Mouse (Mus musculus) hindbrain, embryonic 12.5 days (tissue): Measurements from ENCODE around the gene Rgs19. TPM values are rescaled to one million over a fixed set of nuclear protein-coding genes. Genes with fewer than 3 reads are reported as not detected.

Experiments
- ATAC-seq: fragments of 200-750 bp; cut with Nextera tagmentation; 2 replicates; pipeline ENCODE4 v1.8.0; 2017; ENCODE audit warnings: moderate TSS enrichment; ENCODE audit not compliant: low FRiP score
- H3K27ac ChIP-seq: fragments of 300-500 bp; sonication (generic); 2 replicates; pipeline ENCODE4 v1.5.1; 2016; ENCODE audit warnings: mild to moderate bottlenecking
- H3K27me3 ChIP-seq: fragments of 300-500 bp; sonication (generic); 2 replicates; pipeline ENCODE4 v1.6.1; 2016; ENCODE audit warnings: mild to moderate bottlenecking
- H3K36me3 ChIP-seq: fragments of 300-500 bp; sonication (generic); 2 replicates; pipeline ENCODE4 v1.6.1; 2016; ENCODE audit warnings: mild to moderate bottlenecking
- H3K4me1 ChIP-seq: fragments of 300-500 bp; sonication (generic); 2 replicates; pipeline ENCODE4 v1.6.1; 2016
- H3K4me2 ChIP-seq: fragments of 300-500 bp; sonication (generic); replicated peaks from 2 replicates; pipeline ENCODE4 v1.6.1; 2016; ENCODE audit warnings: mild to moderate bottlenecking
- H3K4me3 ChIP-seq: fragments of 300-500 bp; sonication (generic); 2 replicates; pipeline ENCODE4 v1.5.1; 2016; ENCODE audit warnings: mild to moderate bottlenecking
- H3K9ac ChIP-seq: fragments of 300-500 bp; sonication (generic); 2 replicates; pipeline ENCODE4 v1.6.1; 2016; ENCODE audit warnings: mild to moderate bottlenecking, moderate library complexity
- H3K9me3 ChIP-seq: fragments of 300-500 bp; sonication (generic); replicated peaks from 2 replicates; pipeline ENCODE4 v1.6.1; 2016; ENCODE audit warnings: mild to moderate bottlenecking
- WGBS: fragments of 180-500 bp; shearing (Covaris S2); methylation state at CpG from one replicate; pipeline ENCODE4 v1.1.7; 2016; 5-methylcytosine and 5-hydroxymethylcytosine counted together
- polyA plus RNA-seq: library from polyadenylated mRNA; unstranded; fragments of >200 nt; fragmentation: Nextera tagmentation; extraction: Ambion mirVana; gene quantifications from 2 replicates; pipeline ENCODE4 v1.2.1, GENCODE M21; 2016

Rgs19 gene
- polyA plus RNA-seq, 1 experiment from 2014 or later, result 54.4 TPM

DNA sequence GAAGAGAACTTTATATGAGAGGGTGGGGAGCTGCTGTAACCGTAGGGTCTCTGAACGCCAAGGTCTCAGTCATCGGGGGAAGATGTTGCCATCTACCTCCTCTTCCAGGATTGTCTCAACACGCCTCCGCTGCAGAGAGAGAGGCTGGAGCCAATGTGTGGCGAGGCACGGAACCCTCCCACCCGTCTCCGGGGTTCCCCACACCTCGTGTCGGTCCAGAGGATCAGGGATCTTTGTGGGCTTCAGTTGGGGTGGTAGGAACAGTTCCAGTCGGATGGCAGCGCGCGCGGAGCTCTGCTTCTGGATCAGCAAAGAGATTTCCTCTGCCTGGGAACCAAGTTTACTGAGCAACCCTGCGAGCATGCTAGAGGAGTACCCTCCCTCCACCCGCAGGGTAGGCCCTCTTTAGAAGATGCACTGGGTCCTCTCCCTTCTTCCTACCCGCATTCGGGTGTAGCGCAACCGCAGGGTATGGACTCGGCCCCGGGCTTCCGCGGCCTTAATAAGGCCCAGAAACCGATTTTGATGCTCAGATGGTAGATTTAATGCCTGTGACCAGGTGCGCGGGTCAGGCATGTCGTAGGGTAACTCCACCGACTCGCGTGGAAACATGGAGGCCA, 3.1 kb upstream of the Rgs19 start:
- Histone ChIP-seq H3K36me3 (no peaks in the 10 kb centered on the region), H3K4me3 (no peak overlapping the region), H3K9me3 (no peaks in the 10 kb centered on the region), H3K27ac (no peak overlapping the region), H3K4me1 (peaks cover 18% of the 10 kb centered on the region), H3K9ac (no peak overlapping the region), H3K4me2 (no peak overlapping the region), H3K27me3 (peaks cover 10% of the 10 kb centered on the region; the same call in 1 of the 2 replicates)
- ATAC-seq, result no peak
- WGBS, result 72% methylated on average over 33 of the region's 33 CpGs

DNA sequence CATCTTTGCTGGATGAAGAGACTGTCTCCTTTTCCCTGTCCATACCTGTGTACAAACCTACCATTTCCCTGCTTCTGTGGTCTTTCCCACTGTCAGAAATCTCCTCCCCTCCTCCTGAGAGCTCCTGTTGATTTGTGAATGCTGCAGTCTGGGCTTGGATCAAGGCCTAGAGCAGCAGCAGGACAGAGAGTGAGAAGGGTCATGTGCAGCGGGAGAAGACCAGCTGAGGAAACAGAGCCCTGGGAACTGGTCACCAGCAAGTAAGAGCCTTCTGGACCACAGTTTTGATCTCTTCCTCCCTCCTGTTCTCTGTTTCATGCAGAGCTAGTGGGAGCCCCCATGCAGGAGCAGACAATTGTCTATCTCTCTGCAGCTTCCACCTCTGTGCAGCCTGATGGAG, 2.0 kb upstream of the Rgs19 start:
- WGBS, result 75% methylated on average over 1 of the region's 1 CpGs
- H3K9ac ChIP-seq, result no peak overlapping the region

DNA sequence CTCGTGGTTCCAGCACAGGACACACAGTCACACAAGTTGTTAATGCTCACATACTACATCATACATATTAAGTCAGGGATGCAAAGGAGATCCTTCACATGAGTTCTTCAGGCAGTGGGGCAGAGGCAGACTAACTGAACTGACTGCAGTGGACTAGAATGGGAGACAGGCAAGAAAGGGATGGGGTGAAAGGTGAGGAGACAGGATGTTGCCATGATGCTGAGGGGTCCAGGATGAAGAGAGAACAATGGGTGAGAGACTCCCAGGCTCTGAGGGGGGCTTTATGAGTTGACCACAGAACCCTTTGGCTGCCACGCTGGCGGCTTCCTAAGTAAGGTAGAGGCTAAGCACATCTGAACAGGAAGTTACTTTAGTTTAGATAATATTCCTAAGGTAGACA, 804 bp upstream of the Rgs19 start:
- H3K36me3 ChIP-seq, result no peaks in the 10 kb centered on the region
- peaks cover 18% of the 10 kb centered on the region for H3K4me1 ChIP-seq
- H3K4me3 ChIP-seq, result 0 out of 2 replicates have a peak overlapping the region, but pooled peaks have one; percentile 68
- no peak for ATAC-seq
- H3K9ac ChIP-seq, result no peak overlapping the region
- H3K4me2 ChIP-seq, result peak overlapping the region; percentile 95; the same call in 1 of the 2 replicates
- 89% methylated on average over 3 of the region's 3 CpGs for WGBS
- no peak overlapping the region for H3K27ac ChIP-seq
- H3K9me3 ChIP-seq, result no peaks in the 10 kb centered on the region
- H3K27me3 ChIP-seq, result peaks cover 10% of the 10 kb centered on the region; the same call in 1 of the 2 replicates

More for the DNA sequence above, 2.0 kb upstream of the Rgs19 start:
- no peak overlapping the region for H3K4me2 ChIP-seq
- no peak overlapping the region for H3K27ac ChIP-seq
- H3K4me1 ChIP-seq, result peaks cover 18% of the 10 kb centered on the region
- no peak for ATAC-seq
- H3K36me3 ChIP-seq, result no peaks in the 10 kb centered on the region
- H3K4me3 ChIP-seq, result no peak overlapping the region
- peaks cover 10% of the 10 kb centered on the region; the same call in 1 of the 2 replicates for H3K27me3 ChIP-seq
- H3K9me3 ChIP-seq, result no peaks in the 10 kb centered on the region

DNA sequence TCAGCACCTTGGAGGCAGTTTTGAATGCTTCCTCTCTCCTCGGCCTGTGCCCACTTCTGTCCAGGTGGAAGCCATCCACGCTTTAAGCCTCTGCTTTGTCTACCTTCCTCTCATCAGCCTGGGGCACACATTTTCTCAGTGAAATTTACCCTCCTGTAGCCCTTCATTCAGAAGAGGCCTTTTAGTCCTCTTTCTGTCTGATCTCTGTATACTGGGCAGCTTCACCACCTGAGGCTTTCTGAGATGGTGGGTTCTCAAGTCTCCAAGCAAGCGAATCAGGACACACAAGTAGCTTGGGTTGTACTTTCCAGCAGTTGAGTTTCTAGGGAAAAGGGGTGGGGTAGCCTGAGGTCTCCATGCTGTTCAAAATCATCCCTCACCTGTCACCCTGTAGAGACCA, 1.5 kb downstream of the Rgs19 start:
- H3K36me3 ChIP-seq, result peaks cover 20% of the 10 kb centered on the region
- no peaks in the 10 kb centered on the region for H3K9me3 ChIP-seq
- no peak overlapping the region for H3K9ac ChIP-seq
- H3K4me1 ChIP-seq, result peaks cover 18% of the 10 kb centered on the region
- no peak for ATAC-seq
- H3K4me3 ChIP-seq, result peak overlapping the region; percentile 68; the same call in 1 of the 2 replicates
- no peak overlapping the region for H3K27ac ChIP-seq
- 92% methylated on average over 3 of the region's 3 CpGs for WGBS
- peaks cover 7% of the 10 kb centered on the region; the same call in 1 of the 2 replicates for H3K27me3 ChIP-seq
- H3K4me2 ChIP-seq, result peak overlapping the region; percentile 95

DNA sequence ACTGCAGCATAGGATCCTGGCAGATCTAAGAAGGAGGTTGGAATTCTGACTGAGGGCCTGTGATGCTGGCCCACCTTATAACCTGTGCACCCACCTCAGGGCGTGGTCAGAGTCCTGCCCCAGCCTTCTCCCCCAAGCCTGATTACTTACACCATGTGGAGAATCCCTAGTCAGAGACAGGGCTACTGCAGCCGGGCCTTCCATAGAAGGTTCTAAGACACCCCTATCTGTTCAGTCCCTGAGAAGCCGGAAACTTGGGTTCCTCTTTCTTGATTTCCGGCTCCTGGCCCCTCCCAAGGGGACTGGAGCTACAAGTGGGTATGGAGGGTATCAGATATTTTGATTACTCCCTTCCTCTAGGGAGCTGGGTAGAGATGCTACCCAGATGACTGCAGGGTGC, 2.2 kb downstream of the Rgs19 start:
- Histone ChIP-seq H3K36me3 (peaks cover 27% of the 10 kb centered on the region), H3K4me2 (no peak overlapping the region), H3K9ac (no peak overlapping the region), H3K9me3 (no peaks in the 10 kb centered on the region), H3K4me1 (peaks cover 18% of the 10 kb centered on the region), H3K27ac (no peak overlapping the region), H3K4me3 (no peak overlapping the region), H3K27me3 (peaks cover 7% of the 10 kb centered on the region; the same call in 1 of the 2 replicates)
- 91% methylated on average over 4 of the region's 4 CpGs for WGBS
- no peak for ATAC-seq

DNA sequence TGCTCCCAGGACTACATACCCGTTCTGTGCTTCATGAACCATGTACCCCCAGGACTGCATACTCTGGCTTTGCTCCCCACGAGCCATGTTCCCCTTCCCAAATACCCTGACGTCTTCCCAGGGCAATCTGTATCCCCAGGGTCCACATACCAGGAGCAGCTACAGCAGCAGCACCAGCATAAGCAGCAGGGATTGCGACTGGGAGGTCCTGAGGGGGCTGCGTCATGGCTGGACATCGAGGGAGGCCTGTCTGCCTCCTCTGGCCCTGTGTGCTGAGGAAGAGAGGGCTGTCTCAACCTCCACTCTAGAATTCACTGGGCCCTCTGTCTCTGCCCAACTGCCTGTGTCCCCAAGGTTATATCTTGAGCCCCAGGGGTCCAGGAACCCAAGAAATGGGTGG, 2.7 kb downstream of the Rgs19 start:
- Histone ChIP-seq H3K9me3 (no peaks in the 10 kb centered on the region), H3K4me2 (no peak overlapping the region), H3K9ac (0 out of 2 replicates have a peak overlapping the region, but pooled peaks have one; percentile 19), H3K27me3 (peaks cover 7% of the 10 kb centered on the region; the same call in 1 of the 2 replicates), H3K27ac (no peak overlapping the region), H3K4me3 (no peak overlapping the region), H3K4me1 (peaks cover 18% of the 10 kb centered on the region), H3K36me3 (peaks cover 32% of the 10 kb centered on the region)
- 86% methylated on average over 6 of the region's 6 CpGs for WGBS
- ATAC-seq, result no peak

DNA sequence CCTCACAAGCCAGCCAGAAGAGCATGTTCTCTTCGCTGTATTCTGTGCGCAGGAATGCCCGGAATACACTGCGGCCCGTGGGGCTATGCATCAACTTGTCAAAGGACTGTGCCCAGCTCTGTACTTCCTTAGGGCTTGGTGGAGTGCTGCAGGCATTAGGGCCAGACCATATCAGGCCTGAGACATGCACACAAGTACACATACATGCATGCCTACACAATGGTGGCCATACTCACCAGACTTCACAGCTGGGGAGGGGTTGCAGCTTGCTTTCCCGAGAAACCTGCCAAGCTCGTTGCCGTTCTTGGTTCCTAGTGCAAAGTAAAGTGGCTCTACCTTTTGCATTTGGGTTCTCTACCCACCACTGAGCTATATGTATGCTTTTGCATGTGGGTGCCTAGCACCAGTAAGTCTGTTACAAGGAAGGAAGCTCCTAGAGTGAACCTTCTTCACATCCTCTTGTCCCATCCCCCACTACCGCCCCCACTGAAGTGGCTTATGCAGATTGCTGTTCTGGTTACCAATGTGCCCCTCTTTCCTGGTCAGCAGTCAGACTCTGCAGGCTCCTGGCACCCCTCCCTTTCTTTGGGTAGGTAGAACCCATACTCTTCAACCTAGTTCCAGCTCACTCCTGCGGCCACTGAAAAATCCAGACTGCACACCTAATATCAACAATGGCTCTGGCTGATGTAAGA, 4.2 kb downstream of the Rgs19 start:
- 93% methylated on average over 10 of the region's 10 CpGs for WGBS
- Histone ChIP-seq H3K4me1 (peaks cover 18% of the 10 kb centered on the region), H3K27ac (no peak overlapping the region), H3K4me2 (no peak overlapping the region), H3K36me3 (peaks cover 33% of the 10 kb centered on the region), H3K4me3 (no peak overlapping the region), H3K9me3 (no peaks in the 10 kb centered on the region), H3K27me3 (no peaks in the 10 kb centered on the region), H3K9ac (no peak overlapping the region)
- no peak for ATAC-seq

DNA sequence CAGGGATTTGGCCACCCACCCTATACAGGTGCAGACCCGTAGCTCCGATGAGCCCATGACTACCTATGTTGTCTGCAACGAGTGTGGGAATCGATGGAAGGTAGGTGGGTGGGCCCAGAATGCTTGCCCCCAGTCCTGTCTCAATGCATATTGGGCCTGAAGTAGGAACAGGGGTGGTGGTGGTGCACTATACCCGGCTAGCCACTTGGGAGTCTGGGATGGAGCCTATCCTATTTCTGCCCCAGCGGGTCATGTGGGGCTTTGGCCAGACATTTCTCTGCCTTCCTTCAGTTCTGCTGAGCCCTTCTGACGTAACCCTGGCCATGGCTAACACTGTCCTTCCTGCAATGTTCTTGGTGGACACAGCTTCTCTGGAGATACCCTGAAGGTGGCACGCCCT, 6.2 kb downstream of the Rgs19 start:
- no peak overlapping the region for H3K27ac ChIP-seq
- H3K9me3 ChIP-seq, result no peaks in the 10 kb centered on the region
- H3K9ac ChIP-seq, result no peak overlapping the region
- H3K36me3 ChIP-seq, result peaks cover 33% of the 10 kb centered on the region
- no peak for ATAC-seq
- peaks cover 5% of the 10 kb centered on the region for H3K4me1 ChIP-seq
- no peaks in the 10 kb centered on the region for H3K27me3 ChIP-seq
- no peak overlapping the region for H3K4me2 ChIP-seq
- no peak overlapping the region for H3K4me3 ChIP-seq
- 94% methylated on average over 8 of the region's 8 CpGs for WGBS

DNA sequence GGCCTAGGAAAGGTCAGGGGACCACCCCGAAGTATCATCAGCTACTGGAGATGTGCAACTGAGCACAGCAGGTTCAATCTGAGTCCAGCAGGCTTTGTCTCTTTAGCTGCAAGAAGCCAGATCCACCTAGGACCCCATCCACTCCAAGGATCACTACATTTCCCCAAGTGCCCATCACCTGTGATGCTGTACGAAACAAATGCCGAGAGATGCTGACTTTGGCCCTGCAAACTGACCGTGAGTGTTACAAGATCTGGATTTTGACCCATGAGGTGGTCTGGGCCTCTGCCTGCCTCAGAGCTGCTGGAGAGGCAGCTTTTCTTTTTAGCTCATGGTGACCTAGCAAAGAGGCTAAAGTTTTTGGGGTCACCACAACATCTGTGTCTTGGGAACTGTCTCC, 8.1 kb downstream of the Rgs19 start:
- Histone ChIP-seq H3K36me3 (peaks cover 33% of the 10 kb centered on the region), H3K4me2 (no peak overlapping the region), H3K9me3 (no peaks in the 10 kb centered on the region), H3K9ac (no peak overlapping the region), H3K4me1 (peaks cover 6% of the 10 kb centered on the region), H3K27ac (no peak overlapping the region), H3K4me3 (no peak overlapping the region), H3K27me3 (no peaks in the 10 kb centered on the region)
- WGBS, result 93% methylated on average over 4 of the region's 4 CpGs
- ATAC-seq, result no peak

DNA sequence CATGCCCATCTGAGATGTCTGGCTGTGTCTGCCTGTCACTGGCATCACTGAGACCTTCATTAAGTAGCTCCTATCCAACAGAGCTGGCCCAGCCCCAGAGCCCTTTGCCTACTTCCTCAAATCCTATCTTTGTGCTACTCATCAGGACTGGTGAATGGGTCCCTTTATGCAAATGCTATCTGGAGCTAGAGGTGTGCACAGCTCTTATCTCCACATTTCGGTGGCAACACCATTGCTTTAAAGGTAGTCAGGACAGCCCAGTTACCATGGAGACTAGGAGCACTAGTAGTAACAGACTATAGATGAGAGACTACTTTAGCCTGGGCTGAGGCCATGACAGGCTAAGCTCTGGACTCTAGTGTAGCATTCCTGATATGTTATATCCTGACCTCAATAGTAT, 9.1 kb downstream of the Rgs19 start:
- 93% methylated on average over 1 of the region's 1 CpGs for WGBS
- peaks cover 33% of the 10 kb centered on the region for H3K36me3 ChIP-seq

DNA sequence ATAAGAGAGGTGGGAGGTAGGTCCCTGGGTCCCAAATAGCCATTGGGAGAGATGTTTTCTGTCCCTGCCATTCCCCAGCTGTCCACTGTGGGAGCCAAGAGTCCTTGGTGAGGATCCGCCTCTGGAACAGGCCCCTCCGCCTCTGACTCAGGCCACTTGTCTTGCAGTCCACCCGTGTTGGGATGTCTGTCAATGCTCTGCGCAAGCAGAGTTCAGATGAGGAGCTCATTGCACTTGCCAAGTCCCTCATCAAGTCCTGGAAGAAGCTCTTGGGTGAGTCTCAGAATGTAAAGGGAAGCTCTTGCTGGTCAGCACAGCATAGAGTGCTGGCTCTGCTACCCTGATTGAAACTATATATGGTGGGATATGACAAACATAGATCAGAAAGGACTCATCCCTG, 10.4 kb downstream of the Rgs19 start:
- 67% methylated on average over 4 of the region's 4 CpGs for WGBS

More for the DNA sequence above, 9.1 kb downstream of the Rgs19 start:
- H3K9me3 ChIP-seq, result no peaks in the 10 kb centered on the region
- no peak overlapping the region for H3K4me3 ChIP-seq
- H3K4me2 ChIP-seq, result no peak overlapping the region
- no peak overlapping the region for H3K27ac ChIP-seq
- ATAC-seq, result no peak
- H3K9ac ChIP-seq, result no peak overlapping the region
- H3K4me1 ChIP-seq, result peaks cover 11% of the 10 kb centered on the region
- no peaks in the 10 kb centered on the region for H3K27me3 ChIP-seq

DNA sequence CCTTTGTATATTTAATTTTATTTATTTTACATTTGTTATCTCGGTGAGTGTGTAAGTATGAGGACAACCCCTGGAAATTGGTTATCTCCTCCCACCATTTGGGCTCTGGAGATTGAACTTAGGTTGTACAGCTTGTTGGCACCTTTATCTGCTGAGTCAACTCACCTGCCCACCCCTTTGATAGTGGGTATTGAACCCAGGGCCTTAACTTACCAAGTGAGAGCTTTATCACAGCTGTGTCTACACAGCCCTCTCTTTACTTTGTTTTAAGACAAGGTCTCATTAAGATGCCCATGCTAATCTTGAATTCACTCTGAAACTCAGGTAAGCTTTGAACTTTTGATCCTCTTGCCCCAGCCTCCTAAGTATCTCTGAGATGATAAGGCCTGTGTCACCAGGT, 11.8 kb downstream of the Rgs19 start:
- Histone ChIP-seq H3K4me1 (peaks cover 17% of the 10 kb centered on the region), H3K9ac (no peak overlapping the region), H3K27me3 (no peaks in the 10 kb centered on the region), H3K4me2 (no peak overlapping the region), H3K9me3 (no peaks in the 10 kb centered on the region), H3K4me3 (no peak overlapping the region), H3K36me3 (peaks cover 10% of the 10 kb centered on the region; the same call in 1 of the 2 replicates), H3K27ac (no peak overlapping the region)
- no peak for ATAC-seq
- WGBS, result 96% methylated on average over 1 of the region's 1 CpGs

More for the DNA sequence above, 10.4 kb downstream of the Rgs19 start:
- Histone ChIP-seq H3K4me2 (no peak overlapping the region), H3K9me3 (no peaks in the 10 kb centered on the region), H3K27ac (no peak overlapping the region), H3K4me3 (no peak overlapping the region), H3K27me3 (no peaks in the 10 kb centered on the region), H3K36me3 (peaks cover 23% of the 10 kb centered on the region; the same call in 1 of the 2 replicates), H3K9ac (no peak overlapping the region), H3K4me1 (peaks cover 14% of the 10 kb centered on the region)
- ATAC-seq, result no peak
